Mouse (Mus musculus): ENCODE measurements around the gene Agbl4. TPM values are rescaled to one million over a fixed set of nuclear protein-coding genes. Genes with fewer than 3 reads are reported as not detected.

Agbl4 gene
- polyA plus RNA-seq, 1 experiment from 2014 or later: 2.5 TPM

DNA sequence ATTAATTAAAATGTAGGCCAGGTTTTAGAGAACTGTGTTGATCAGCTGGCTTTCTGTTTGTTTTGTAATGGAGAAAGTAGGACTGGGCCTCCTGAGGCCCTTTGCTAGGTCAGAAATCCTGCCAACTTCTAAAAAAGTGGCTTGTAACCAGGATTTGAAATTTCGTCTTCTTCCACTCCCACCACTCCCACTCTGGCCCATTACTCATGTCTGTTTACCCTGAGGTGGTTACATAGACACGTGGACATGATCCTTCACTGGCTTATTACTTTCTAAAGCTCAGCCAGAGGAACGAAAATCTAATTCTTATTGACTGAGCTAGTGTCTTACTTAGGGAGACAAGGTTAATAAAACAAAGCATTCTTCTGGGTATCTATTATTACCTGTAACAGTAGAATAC lies 1307.5 kb downstream of the Agbl4 start:
- WGBS: 76% methylated on average over 3 of the region's 3 CpGs
- Histone ChIP-seq H3K9me3 (replicated peaks) (no peaks in the 10 kb centered on the region), H3K36me3 (ENCODE audit: poor library complexity, severe bottlenecking) (no peaks in the 10 kb centered on the region), H3K27me3 (no peaks in the 10 kb centered on the region), H3K9ac (no peak overlapping the region), H3K27ac (no peak overlapping the region), H3K4me1 (no peaks in the 10 kb centered on the region), H3K4me3 (no peak overlapping the region), H3K4me2 (no peak overlapping the region)
- no peak for ATAC-seq

Other genes starting within 250 kb of the Agbl4 start
- 228 and 261 TPM in 2 replicates for gene Elavl4, start 45.8 kb upstream of the Agbl4 start, polyA plus RNA-seq (2015; fragmentation: Nextera tagmentation; extraction: Ambion mirVana)